In genomic region chr17:29756381-29756780, GRCm38 (mm10) we compare ENCODE assay signal across 29 mouse cellular contexts. TPM values are rescaled to one million over a fixed set of nuclear protein-coding genes. Genes with fewer than 3 reads are reported as not detected.
DNase-seq lines count a peak whose midpoint lies in the region; ATAC-seq and TF ChIP-seq lines count a peak whose summit lies in the region.
"Had no signal": no experiment of that assay in that cellular context is flagged by ENCODE, and none has a peak within 500 bp of the region (broad histone marks: within the 10 kb centered on the region; RNA-seq: fewer than 3 reads in every experiment).

No protein-coding gene starts in this region.

- H3K4me3 ChIP-seq in midbrain, postnatal 0 days (ENCODE audit: low read depth, low read length), result no peak overlapping the region
- no peak overlapping the region for H3K4me3 ChIP-seq in midbrain, embryonic 10.5 days
- no peak overlapping the region for H3K4me3 ChIP-seq in forebrain, embryonic 12.5 days (replicated peaks)
- H3K4me3 ChIP-seq: embryonic facial prominence, embryonic 13.5 days; forebrain, embryonic 10.5 days; gastrocnemius, adult 2 months; hindbrain, embryonic 13.5 days; lung, embryonic 15.5 days; midbrain, embryonic 15.5 days; neural tube, embryonic 12.5 days had no signal

- 78% methylated on average over 10 of the region's 10 CpGs for WGBS in midbrain, postnatal 0 days
- WGBS in midbrain, embryonic 10.5 days, result 93% methylated on average over 10 of the region's 10 CpGs
- whole genome bisulfite sequencing in forebrain, embryonic 12.5 days, result 88% methylated on average over 10 of the region's 10 CpGs

- no peaks in the 10 kb centered on the region for H3K27me3 ChIP-seq in midbrain, postnatal 0 days (ENCODE audit: insufficient read depth, low read length)
- no peaks in the 10 kb centered on the region for H3K27me3 ChIP-seq in midbrain, embryonic 10.5 days (ENCODE audit: low read depth, poor library complexity, severe bottlenecking)
- H3K27me3 ChIP-seq in forebrain, embryonic 12.5 days, result no peaks in the 10 kb centered on the region
- H3K27me3 ChIP-seq: embryonic facial prominence, embryonic 13.5 days; hindbrain, embryonic 13.5 days; lung, embryonic 15.5 days; midbrain, embryonic 15.5 days; neural tube, embryonic 12.5 days had no signal

- DNase-seq in kidney, postnatal 14 days, result peak; percentile 24
- DNase-seq in kidney, postnatal 4 days, result no peak
- DNase-seq in midbrain, postnatal 0 days (ENCODE audit: low spot score), result peak; percentile 13
- DNase-seq in midbrain, embryonic 10.5 days (ENCODE audit: low spot score), result no peak
- DNase-seq in adrenal gland, postnatal 10 days, result peak; percentile 55
- no peak for DNase-seq in right cerebral cortex, postnatal 25 days
- DNase-seq: cerebellum, adult 11 months; cerebellum, adult 9-11 months; gastrocnemius, adult 2 months; gastrocnemius, postnatal 36 days; heart, adult 18-20 months; heart, postnatal 4 days; kidney, adult 9 months; layer of hippocampus, postnatal 36 days; left cerebral cortex, postnatal 4 days; liver; thymus, postnatal 4 days had no signal

- H3K9ac ChIP-seq in midbrain, postnatal 0 days (replicated peaks; ENCODE audit: low read length, poor library complexity, severe bottlenecking), result no peak overlapping the region
- no peak overlapping the region for H3K9ac ChIP-seq in forebrain, embryonic 12.5 days
- H3K9ac ChIP-seq: embryonic facial prominence, embryonic 13.5 days; hindbrain, embryonic 13.5 days; liver, embryonic 14.5 days; lung, embryonic 15.5 days; midbrain, embryonic 15.5 days; neural tube, embryonic 12.5 days had no signal

- H3K36me3 ChIP-seq in midbrain, postnatal 0 days (ENCODE audit: insufficient read depth, low read length), result no peaks in the 10 kb centered on the region
- no peaks in the 10 kb centered on the region for H3K36me3 ChIP-seq in midbrain, embryonic 10.5 days
- no peaks in the 10 kb centered on the region for H3K36me3 ChIP-seq in forebrain, embryonic 12.5 days (replicated peaks)
- H3K36me3 ChIP-seq: embryonic facial prominence, embryonic 13.5 days; forebrain, embryonic 10.5 days; hindbrain, embryonic 13.5 days; lung, embryonic 15.5 days; midbrain, embryonic 15.5 days; neural tube, embryonic 12.5 days had no signal

- ATAC-seq in midbrain, postnatal 0 days (ENCODE audit: low FRiP score), result no peak
- no peak for ATAC-seq in forebrain, embryonic 12.5 days (ENCODE audit: low FRiP score)
- ATAC-seq: activated CD4-positive, CD25-positive, alpha-beta regulatory T cell, adult 4 months; forebrain, embryonic 16.5 days; intestine, embryonic 16.5 days; midbrain, embryonic 15.5 days had no signal

- no peaks in the 10 kb centered on the region for H3K4me1 ChIP-seq in midbrain, postnatal 0 days (ENCODE audit: insufficient read depth, low read length)
- H3K4me1 ChIP-seq in midbrain, embryonic 10.5 days, result peaks cover 20% of the 10 kb centered on the region
- peaks cover 16% of the 10 kb centered on the region for H3K4me1 ChIP-seq in forebrain, embryonic 12.5 days

- no peak overlapping the region for H3K4me2 ChIP-seq in midbrain, postnatal 0 days (ENCODE audit: low read depth, low read length, poor library complexity, severe bottlenecking)
- no peak overlapping the region for H3K4me2 ChIP-seq in forebrain, embryonic 12.5 days
- H3K4me2 ChIP-seq: embryonic facial prominence, embryonic 13.5 days; heart, embryonic 11.5 days; hindbrain, embryonic 13.5 days; lung, embryonic 15.5 days; midbrain, embryonic 15.5 days; neural tube, embryonic 12.5 days had no signal

- TF ChIP-seq CTCF in midbrain, postnatal 0 days (IDR thresholded peaks at IDR 0.05), result no peak

- no peaks in the 10 kb centered on the region for H3K9me3 ChIP-seq in midbrain, postnatal 0 days (ENCODE audit: low read length)
- H3K9me3 ChIP-seq in midbrain, embryonic 10.5 days (replicated peaks), result no peaks in the 10 kb centered on the region
- H3K9me3 ChIP-seq in forebrain, embryonic 12.5 days, result no peaks in the 10 kb centered on the region
- H3K9me3 ChIP-seq: embryonic facial prominence, embryonic 13.5 days; forebrain, embryonic 10.5 days; hindbrain, embryonic 13.5 days; lung, embryonic 15.5 days; midbrain, embryonic 15.5 days; neural tube, embryonic 12.5 days had no signal

- H3K27ac ChIP-seq in midbrain, postnatal 0 days (ENCODE audit: low read depth, low read length), result no peak overlapping the region
- H3K27ac ChIP-seq in midbrain, embryonic 10.5 days (replicated peaks), result no peak overlapping the region
- H3K27ac ChIP-seq in forebrain, embryonic 12.5 days, result no peak overlapping the region
- H3K27ac ChIP-seq: embryonic facial prominence, embryonic 13.5 days; forebrain, embryonic 10.5 days; gastrocnemius, adult 2 months; hindbrain, embryonic 13.5 days; liver, embryonic 14.5 days; lung, embryonic 15.5 days; midbrain, embryonic 15.5 days; neural tube, embryonic 12.5 days had no signal

RNA-seq across cellular contexts. Expression of gene Ccdc167, which starts 39.5 kb away (rescaled TPM):
- 9.0 and 9.4 TPM in 2 replicates for total RNA-seq in midbrain, postnatal 0 days (2014; rRNA removed)
- polyA plus RNA-seq in midbrain, postnatal 0 days (2015; fragmentation: Nextera tagmentation; extraction: Ambion mirVana), result 8.3 and 8.6 TPM in 2 replicates
- 15.1 and 16.2 TPM in 2 replicates for polyA plus RNA-seq in midbrain, embryonic 10.5 days (2016; fragmentation: Nextera tagmentation; extraction: Ambion mirVana)
- total RNA-seq in adrenal gland, postnatal 10 days (2021), result 10 to 100 TPM; 12.7 to 17.2 TPM
- polyA plus RNA-seq in forebrain, embryonic 12.5 days (2016; fragmentation: Nextera tagmentation; extraction: Ambion mirVana), result 15.8 and 17.8 TPM in 2 replicates

Comparison
In these comparisons a context has a peak if more than half of its experiments do, and no peak if none do; other contexts are left out.
1. DNase-seq: peak in kidney, postnatal 14 days (single experiment), midbrain, postnatal 0 days (single experiment) and adrenal gland, postnatal 10 days (single experiment); none in kidney, postnatal 4 days (0 of 2), midbrain, embryonic 10.5 days (single experiment) and right cerebral cortex, postnatal 25 days (single experiment).